Mouse (Mus musculus): Measurements from ENCODE around the gene Coa4.
A peak's percentile ranks its signal among the peaks of the same experiment; 100 is the strongest.

The Coa4 gene

DNA sequence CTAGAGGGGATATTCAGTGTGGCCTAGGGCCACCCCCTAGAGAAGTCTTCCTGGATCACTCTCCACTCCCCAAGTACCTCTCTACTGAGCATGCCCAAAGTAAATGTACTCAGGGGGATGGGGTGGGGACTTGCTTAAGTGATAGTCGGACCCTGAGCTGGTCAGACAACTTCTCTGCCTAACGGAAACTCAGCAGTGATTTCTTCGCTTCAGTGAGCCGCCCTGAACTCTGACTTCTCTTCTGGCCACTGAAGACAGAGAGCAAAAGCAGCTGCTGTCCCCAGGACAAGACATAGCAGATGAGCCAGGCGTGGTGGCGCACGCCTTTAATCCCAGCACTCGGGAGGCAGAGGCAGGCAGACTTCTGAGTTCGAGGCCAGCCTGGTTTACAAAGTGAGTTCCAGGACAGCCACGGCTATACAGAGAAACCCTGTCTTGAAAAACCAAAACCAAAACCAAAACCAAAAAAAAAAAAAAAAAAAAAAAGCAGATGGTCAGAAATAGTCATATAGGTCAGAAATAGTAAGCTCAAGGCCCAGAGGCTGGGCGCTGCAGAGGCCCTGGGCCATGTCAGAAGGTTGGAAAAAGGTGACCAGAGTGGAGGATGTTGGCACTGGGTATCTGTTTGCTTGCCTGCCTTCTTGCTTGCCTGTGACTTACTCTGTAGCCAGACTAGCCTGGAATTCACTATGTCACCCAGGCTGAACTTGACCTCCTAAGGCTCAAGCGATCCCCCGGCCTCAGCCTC, 32.0 kb upstream of the Coa4 start:
- DNase-seq (ENCODE audit: low spot score): no peak

DNA sequence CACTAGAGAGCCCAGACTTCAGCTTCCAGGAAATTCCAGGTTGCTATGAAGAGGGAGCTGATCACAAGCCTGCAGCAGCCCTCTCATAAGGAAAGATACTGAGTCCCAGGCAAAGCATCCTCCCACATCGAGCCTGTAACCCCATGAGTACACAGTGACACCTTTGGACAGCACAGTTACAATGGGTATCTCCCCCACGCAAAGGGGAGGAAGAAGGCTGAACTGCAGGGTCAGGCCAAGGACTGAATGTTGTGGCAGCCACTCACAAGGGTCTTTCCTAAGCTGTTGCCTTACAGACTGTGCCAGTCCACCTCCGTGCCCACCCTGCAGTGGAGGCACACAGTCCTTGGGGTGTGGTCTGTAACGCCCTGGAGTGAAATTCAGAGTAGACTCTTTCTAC, 30.4 kb upstream of the Coa4 start:
- DNase-seq (ENCODE audit: low spot score): no peak

DNA sequence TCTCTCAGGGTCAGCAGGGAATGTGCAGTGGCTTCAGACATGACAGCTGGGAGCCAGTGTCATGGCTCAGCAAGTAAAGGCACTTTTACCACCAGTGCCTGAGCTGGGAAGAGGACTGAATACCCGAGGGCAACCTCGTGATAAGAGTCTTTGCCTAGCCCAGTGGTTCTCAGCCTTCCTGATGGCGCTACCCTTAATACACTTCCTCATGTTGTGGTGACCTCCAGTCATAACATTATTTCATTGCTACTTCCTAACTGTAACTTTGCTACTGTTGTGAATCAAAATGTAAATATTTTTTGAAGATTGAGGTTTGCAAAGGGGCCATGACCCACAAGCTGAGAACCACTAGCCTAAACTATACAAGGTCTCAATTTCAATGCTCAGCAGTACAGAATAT, 28.2 kb upstream of the Coa4 start:
- no peak for DNase-seq (ENCODE audit: low spot score)

DNA sequence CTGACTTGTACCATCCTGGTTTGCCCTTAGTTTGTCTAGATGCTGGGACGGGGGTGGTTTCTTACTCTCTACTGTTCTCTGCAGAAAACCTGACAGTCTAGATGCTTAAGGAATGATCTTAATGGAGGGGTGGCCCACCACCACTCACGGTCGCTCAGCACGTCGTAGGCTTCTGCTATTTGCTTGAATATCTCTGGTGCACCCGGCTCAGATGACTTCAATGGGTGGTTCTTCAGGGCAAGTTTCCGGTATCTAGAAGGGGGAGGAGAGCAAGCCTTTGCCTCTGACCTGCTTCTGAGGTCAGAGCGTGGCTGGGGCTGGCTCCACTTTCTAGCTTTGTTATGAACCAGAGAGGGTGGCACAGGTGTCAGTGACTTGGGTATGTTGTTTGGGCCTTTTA, 25.3 kb upstream of the Coa4 start:
- DNase-seq (ENCODE audit: low spot score): no peak

DNA sequence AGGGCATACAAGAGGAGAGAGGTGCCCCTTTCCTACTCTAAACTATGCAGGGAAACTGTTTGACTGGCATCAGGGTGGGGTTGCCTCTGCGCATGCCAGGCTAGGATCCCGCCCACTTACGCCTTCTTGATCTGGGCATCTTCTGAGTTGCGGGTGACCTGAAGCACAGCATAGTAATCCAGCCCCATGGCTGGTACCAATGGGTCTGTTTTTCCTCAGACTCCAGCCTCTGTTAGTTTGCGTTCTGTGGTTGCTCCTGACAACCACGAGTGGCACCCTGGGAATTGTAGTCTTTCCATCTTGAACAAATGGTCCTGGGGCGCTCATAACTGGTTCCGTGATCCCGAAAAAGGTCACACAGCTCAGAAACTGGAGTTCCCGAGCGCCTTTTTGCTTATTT, 22.3 kb upstream of the Coa4 start, which contains the start of gene Dnajb13:
Gene Dnajb13 (minus strand): TSS at position 388 of the 400 bp plus-strand sequence.
- no peak for DNase-seq (ENCODE audit: low spot score)

DNA sequence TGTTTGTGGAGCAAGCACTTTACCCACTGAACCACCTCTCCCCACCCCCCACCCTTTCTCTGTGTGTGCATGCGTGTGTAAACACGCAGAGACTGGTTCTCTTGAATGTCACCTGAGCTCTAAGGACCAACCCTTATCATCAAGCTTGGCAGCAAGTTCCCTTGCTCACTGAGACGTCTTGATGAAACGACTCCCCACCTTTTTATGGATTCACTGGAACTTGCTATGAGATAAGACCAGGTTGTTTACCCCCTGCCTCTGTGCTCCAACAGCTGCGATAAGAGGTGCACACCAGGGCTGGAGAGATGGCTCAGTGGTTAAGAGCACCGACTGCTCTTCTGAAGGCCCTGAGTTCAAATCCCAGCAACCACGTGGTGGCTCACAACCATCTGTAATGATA, 16.7 kb upstream of the Coa4 start:
- DNase-seq (ENCODE audit: low spot score): no peak

DNA sequence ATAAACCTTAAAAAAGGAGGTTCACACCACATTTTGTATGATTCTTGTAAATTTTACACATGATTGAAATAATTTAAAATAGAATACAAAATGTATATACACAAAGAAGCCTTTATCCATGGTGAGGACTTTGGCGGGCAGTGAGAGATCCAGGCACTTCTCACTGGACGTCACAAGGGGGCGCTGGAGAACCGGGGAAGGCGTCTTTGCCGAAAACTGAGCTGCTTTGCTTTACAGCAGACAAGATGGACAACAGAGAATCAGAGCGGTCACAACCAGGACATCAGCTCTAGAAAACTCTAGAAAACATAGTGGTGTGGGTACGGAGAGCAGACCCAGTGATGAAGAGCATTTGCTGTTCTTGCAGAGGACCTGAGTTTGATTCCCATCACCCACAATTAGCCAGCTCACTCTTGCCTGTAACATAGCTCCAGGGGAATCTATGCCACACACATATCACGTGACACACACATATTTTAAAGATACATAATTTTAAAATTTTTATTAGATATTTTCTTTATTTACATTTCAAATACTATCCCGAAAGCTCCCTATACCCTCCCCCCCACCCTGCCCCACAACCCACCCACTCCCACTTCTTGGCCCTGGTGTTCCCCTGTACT, 16.1 kb upstream of the Coa4 start:
- DNase-seq (ENCODE audit: low spot score): peak; percentile 78

DNA sequence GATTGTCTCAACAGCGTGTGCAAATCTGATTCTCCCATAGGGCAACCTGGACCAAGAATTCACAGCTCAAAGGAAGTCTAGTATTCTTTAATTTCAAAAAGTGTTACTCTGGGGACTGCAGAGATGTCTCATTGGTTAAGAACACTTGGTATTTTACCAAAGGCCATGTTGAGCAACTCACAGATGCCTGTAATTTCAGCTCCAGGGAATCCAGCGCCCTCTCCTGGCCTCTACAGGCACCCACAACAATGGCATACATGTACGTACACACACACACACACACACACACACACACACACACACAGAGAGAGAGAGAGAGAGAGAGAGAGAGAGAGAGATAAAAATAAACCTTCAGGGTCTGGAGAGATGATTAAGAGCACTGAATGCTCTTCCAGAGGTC, 14.6 kb upstream of the Coa4 start:
- no peak for DNase-seq (ENCODE audit: low spot score)

DNA sequence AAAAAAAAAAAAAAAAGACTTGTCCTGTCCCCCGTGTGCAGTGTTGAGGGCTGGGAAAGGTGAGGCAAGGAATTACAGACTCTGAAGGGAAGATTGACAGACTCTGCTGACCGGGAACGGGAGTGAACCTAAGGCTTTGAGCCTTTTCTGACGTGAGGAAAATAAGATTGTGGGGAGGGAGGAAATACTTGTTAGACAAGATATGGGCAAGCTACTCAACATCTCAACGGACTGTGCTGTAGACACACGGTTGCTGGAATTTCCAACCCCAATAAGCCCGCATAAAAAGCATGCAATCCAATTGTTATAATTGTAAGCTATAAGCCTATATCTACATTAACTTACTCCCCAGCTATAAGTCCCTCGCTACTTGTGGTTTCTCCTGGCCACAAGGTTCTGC, 12.2 kb upstream of the Coa4 start:
- DNase-seq (ENCODE audit: low spot score): no peak

DNA sequence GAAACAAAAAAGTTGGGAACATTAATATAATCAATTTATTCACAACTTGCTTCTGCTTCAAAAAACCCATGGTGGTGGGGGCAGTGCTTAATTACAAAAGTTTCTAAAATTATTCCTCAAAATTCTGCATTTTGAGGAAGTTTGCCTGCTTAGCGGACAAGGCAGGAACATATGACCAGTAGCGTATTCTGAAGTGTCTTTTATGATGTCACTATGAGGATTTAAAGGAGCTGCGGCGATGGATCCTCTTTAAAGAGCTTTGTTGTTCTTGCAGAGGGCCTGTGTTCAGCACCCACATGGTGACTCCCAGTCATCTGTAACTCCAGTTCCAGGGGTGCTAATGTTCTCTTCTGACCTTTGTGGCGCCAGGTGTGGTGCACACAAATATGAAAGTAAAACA, 6.1 kb upstream of the Coa4 start:
- DNase-seq (ENCODE audit: low spot score): no peak

DNA sequence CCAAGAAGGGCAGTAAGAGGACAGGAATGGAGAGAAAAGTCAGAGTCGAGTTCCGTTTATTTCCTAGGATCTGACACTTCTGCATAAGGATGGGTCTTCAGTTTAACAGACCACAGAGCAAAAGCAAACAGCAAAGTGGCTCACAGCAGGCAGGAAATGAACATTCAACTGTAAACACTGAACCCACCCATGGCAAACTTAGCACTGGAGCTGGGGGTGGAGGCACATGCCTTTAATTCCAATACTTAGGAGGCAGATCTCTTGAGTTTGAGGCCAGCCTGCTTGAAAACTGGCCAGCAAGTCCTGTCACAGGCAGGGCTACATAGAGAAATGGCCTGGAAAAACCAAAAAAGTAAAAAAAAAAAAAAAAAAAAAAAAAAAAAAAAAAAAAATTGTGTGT, 3.4 kb upstream of the Coa4 start:
- DNase-seq (ENCODE audit: low spot score): no peak

DNA sequence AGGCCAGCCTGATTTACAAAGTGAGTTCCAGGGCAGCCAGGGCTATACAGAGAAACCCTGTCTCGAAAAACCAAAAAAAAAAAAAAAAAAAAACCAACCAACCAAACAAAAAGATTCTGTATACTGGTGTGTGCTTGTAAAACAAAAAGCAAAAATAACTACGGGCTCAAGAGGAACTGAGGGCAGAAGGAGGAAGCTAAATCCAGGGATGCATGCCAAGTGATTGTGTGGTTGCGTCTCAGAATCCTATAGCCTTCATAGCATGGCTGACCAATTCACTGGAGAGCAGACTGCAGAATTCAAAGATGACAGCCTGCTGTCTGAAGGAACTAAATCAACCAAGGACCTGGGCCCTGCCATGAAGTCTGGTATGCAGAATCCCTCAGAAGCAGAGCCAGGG, 2.7 kb upstream of the Coa4 start:
- DNase-seq (ENCODE audit: low spot score): no peak

DNA sequence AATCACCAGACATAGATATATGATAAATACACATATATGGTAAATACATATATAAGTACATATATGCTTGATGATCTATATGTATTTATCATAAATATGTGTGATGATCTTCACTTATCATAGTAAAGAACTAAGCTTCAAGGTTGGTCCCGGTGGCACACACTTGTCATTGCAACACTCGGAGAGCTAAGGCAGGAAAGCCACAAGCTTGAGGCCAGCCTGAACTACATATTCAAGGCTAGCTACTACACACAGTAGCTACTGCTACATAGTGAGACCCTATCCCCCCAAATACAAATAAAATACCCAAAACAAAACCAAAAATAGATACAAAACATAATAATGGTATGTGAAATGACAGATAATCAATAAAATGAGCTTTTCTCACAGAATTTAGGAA, 1.0 kb upstream of the Coa4 start:
- no peak for DNase-seq (ENCODE audit: low spot score)

DNA sequence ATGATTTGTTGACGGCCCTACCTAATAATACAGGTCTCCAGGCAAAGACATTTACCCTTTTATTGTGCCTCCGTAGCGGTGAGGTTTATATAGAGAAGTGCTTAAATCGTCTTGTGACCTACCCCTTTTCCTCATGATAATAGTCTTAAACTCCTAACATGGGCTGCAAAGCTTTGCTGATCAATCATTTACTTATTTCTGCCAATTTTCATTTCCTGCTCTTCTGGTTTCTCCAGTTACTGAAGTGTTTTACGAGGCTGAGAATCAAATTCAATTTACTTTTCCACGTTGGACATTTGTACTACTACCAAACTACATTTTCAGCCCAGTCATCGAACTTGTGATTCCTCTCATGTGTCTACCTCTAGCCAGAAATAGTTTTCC, 640 bp downstream of the Coa4 start:
- DNase-seq (ENCODE audit: low spot score): no peak

DNA sequence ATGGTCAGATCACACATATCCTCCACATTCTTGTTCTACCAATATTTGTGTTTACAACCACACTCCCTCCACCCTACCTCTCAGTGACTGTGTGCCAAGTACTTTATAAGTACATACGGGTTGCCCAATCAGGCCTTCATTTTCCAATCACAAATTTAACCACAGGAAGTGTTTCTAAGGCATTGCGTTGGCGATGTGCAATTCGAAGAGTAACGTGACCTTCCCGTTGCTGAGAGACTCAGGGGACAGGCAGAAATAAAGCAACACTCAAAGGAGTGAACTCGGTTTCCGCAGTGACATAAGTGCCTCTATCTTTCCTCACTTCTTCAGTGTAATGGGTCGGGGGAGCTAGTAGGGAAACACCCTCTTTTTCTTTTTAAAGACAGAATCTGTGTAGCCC, 2.6 kb downstream of the Coa4 start:
- no peak for DNase-seq (ENCODE audit: low spot score)

DNA sequence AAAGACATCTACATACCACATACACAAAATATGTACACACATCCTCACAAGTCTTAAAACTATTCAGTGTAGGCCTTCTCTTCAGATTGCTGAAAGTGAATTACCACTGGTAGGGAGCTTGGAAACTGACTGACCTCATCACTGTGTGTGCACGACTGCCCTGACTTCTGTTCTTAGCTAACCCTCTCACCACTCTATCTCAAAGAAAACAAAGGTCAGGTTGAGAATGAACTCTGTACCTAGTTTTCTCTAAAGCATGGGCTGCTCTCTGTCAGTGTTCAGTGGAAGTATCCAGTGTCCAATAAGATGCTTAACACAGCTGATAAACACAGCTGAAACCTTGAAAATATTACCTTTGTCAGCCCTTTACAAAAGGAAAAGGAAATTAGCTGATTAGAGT, 7.6 kb downstream of the Coa4 start:
- no peak for DNase-seq (ENCODE audit: low spot score)

DNA sequence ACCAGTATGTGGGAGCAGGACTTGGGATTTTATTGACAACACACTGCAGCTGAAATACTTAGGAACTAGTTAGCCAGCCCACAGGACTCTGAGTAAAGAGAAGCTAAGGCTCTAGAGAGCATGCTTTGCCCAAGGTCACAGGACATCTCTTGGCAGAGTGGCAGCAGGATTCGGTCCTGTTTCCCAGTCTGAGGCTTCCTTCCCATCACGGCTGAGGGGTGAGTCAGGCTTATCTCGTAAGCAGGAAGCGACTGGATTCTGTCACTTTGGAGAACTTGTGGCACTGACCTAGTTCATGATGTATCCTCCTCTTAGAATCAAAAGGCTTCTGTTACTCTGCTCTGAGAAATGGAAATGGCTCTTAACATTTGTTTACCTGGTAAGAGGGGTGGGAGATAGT, 10.8 kb downstream of the Coa4 start:
- no peak for DNase-seq (ENCODE audit: low spot score)

DNA sequence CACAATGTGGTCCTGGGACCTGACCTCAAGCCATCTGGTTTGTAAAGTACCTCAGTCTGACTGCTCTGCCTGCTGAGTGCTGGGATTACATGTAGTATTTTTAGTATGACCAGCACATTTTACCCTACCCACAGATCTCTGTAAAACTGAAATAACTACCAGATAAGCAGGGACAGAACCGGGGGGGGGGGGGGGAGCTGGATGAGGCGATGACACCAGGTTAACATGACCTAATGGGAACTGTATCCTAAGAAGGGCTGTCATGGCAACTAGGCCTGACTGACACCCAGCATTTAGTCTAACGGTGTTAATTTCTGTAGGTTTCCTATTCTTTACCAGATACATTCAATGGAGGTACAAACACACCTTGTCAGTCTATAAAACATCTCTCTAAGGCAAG, 12.9 kb downstream of the Coa4 start:
- DNase-seq (ENCODE audit: low spot score): no peak

DNA sequence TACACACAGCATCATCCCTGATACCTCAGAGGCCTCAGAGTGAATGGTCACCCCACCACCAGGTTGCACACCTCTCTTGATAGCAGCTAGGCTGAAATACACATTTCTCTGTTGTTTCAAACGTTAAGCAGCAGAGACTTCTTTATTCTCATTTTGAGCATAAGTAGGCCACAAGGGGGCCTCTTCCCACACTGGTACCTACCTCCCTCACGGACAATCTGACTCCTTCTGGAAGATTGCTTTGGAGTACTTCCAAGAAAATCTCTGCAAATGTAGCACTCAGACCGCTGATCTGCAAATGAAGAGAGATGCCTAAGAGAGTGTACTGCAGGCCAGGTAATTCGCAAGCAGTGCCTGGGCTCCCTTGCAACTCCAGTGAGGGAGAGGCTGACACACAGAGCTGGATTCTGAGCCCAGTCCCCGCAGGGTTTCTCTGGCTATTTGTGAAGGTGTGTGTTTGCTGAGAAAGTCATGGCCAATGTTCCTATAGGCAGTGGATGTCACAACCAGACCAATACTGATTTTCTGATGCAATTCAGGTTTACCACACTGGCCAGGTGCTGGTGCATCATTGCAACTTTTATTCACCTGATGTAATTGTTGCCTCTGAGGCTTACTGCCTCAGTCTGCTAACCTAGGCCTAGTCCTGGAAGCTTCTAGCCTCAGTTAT, 13.6 kb downstream of the Coa4 start:
- peak; percentile 9 for DNase-seq (ENCODE audit: low spot score)

DNA sequence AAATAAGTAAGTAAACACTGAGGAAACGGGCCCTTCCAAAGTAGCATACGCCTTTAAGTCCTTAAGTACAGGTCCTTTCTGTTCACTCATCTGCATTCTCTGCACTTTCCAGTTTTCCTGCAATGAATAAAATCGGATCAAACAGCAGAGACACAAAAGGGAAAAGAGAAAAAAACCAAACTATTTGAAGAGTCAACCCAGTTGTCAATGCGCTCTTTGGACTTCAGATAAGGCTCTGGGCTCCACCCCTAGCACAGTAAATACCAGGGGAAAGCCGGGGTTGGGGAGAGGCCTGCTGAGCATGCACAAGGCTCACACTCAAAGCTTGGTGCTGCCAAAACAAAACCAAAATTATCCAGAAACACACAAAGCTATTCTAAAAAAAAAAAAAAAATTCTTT, 18.1 kb downstream of the Coa4 start:
- no peak for DNase-seq (ENCODE audit: low spot score)

DNA sequence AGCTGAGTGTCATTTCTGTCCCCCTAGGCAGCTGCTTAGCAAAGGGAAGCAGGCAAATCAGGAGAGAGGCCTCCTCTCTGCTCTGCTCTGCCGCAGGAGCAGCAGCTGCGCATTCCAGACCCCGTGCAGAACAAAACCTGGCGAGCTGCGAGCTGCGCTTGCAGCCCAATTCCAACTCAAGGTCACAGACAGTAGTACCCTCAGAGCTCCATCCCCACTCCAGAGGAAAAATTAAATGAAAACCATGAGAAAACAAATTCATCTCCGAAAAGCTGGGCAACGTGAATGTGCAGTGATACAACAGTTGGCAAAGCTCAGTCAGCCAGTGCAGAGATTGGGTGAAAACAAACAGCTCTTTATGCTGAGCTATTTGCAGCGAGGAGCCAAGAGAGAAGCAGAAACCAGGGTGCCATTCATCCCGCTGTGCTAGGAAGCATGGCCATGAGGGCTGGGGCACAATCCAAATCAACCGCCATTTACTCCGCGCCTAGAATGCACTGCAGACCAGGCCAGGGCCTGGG, 18.6 kb downstream of the Coa4 start:
- DNase-seq (ENCODE audit: low spot score): no peak

DNA sequence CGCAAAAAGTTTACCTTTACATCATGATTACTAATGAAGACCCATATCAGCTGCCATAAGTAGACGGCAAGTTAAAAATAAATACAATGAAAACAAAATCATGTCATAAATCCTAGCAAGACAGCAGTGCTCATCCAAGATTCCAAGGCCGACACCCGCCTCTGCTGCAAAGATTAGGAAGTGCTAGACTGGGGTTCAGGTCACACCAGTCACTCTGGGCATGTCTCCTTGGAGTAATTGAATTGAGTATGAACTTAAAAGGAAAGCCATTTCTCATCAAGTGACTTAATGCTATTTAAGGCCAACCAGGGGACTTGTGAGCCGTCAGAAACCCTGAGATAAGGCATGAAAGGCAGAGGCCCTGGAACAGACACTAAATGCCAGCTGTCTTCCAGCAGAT, 20.4 kb downstream of the Coa4 start:
- no peak for DNase-seq (ENCODE audit: low spot score)

DNA sequence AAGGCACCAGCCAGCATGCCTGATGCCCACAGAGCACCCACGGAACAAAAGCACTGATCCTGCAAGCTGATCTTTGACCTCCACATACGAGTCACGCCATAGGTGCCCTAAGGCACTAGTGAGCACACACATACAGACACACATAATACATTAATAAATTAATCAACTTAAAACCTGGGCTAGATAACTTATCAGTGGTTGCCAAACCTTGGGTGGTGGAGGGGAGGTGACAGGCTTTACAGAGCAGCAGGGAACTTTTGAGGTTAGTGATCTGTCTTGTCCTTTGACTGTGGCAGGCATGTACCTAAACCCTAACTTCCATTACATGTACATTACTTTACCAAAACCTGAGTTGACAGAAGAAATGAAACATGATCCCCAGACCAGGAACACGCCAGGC, 22.5 kb downstream of the Coa4 start:
- DNase-seq (ENCODE audit: low spot score): no peak
